Mouse (Mus musculus) NIH3T3 (cell line): ENCODE data around the gene Rab29.
"Not testable (repeated sequence)": the region's sequence is repeated elsewhere in the genome, so short reads cannot be mapped to it uniquely, and the experiment has no call there.

Source experiments
- DNase-seq: peaks from one replicate; pipeline ENCODE4 v3.0.0-alpha.2; 2012; ENCODE audit warnings: low read depth

Rab29 gene

GRCm38 (mm10) chr1:131867093-131867945 is at the start of gene Rab29:
Gene Rab29, plus strand, starts transcription at chr1:131867224.
- DNase-seq: peak; percentile 99

- not testable (repeated sequence) for DNase-seq
Measured at GRCm38 (mm10) chr1:131820353-131820752, 46.7 kb upstream of the Rab29 start.

DNA sequence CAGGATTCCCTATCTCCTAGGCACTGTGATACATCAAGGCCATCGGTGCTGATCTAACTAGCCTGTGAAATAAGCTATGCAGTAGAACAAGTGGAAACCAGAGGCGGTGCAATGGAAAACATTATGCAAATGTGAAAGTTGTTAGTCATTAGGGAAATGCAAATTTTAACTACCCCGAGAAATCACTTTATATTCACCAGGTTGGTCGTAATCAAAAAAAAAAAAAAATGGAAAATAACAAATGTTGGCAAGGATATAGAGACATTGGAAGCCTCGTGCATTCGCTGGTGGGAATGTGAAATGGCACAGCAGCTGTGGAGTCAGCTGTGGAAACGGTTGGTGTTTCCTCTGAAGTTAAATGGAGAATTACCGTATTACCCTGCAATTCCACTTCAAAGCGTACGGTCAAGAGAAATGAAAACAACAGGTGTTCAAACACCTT is 46.1 kb upstream of the Rab29 start:
- DNase-seq: no peak

GRCm38 (mm10) chr1:131822292-131822691 is 44.7 kb upstream of the Rab29 start:
- DNase-seq: no peak

- no peak for DNase-seq
Measured at GRCm38 (mm10) chr1:131822856-131823492, 44.0 kb upstream of the Rab29 start.

GRCm38 (mm10) chr1:131823563-131823962 is 43.5 kb upstream of the Rab29 start:
- DNase-seq: no peak

- DNase-seq: no peak
Measured at GRCm38 (mm10) chr1:131824528-131825181, 42.4 kb upstream of the Rab29 start.

- DNase-seq: no peak
Measured at GRCm38 (mm10) chr1:131827207-131827786, 39.7 kb upstream of the Rab29 start, which contains the start of gene Slc41a1. Gene Slc41a1, plus strand, starts transcription at chr1:131827493.

DNA sequence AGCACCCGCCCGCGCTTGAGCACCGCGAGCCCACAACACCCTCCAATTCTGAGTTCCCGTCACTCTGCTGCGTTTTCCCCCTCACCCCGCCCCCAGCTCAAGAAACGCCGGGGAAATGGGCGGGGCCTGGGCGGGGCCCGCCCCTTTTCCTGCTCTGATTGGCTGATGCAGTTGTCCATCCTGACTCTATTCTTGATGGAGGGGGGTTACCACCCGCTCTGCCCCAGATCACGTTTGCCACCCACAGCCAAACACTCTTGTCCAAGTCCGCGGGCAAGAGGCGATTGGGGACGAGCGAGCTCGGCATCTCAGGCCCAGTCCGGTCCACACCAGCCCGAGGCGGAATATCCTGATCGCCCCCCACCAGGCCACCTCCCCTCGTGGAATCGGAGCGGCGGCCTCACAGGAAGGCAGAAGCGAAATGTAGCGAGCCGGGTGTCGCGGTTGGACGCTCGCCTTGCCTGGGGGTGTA is 39.2 kb upstream of the Rab29 start:
- peak; percentile 97 for DNase-seq

GRCm38 (mm10) chr1:131828297-131829126 is 38.5 kb upstream of the Rab29 start:
- DNase-seq: peak; percentile 70

GRCm38 (mm10) chr1:131829279-131829678 is 37.7 kb upstream of the Rab29 start:
- DNase-seq: peak; percentile 12

GRCm38 (mm10) chr1:131830561-131830960 is 36.5 kb upstream of the Rab29 start:
- no peak for DNase-seq

DNA sequence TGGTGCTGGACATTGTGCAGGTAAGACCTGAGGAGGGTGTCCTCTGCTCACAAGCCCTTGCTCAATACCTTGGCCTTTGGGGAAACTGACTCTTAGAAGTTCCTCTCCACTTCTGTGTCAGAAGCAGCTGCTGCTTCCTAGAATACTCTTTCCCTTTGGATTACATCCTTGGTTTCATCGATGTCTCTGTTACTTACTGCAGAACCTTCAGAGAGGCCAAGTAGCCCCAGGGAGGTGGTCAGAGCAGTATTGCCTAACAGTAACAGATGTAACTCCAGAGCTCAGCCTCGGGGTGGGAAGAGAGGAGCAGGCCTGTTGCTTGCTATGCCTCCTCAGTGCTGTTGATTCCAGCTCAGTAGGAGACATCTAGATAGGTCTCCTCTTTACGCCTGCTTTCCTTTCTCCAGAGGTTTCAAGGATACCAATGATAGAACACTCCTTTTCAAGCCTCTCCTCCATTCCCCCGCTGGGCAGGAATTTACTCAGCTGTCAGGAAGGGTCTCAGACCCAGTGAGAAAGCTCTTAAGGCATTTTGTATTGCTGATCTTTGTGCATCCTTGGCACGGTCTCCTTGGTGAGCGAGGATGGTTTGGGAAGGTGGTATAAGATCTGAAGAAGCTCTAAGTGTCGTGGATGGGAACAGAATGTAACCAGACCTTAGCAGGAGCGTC is 35.9 kb upstream of the Rab29 start:
- DNase-seq: peak; percentile 22

DNA sequence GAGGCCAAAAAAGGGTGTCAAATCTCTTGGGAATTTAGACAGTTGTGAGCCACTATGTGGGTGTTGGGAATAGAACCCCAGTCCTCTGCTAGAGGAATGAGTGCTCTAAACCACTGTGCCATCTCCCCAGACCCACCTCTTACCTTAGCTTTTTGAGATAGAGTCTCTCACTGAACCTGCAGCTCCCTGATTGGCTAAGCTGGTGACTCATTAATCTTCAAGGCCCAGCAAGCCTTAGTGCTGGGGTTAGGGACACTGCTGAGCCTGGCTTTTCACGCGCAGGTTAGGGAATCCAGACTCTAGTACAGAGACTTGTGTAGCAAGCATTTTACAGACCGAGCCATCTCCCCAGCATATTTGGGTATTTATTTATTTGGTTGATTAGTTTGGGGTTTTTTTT is 30.0 kb upstream of the Rab29 start:
- DNase-seq: no peak

- no peak for DNase-seq
Measured at GRCm38 (mm10) chr1:131838542-131838941, 28.5 kb upstream of the Rab29 start.

GRCm38 (mm10) chr1:131839279-131839678 is 27.7 kb upstream of the Rab29 start:
- no peak for DNase-seq

- no peak for DNase-seq
Measured at GRCm38 (mm10) chr1:131842221-131842620, 24.8 kb upstream of the Rab29 start.

- DNase-seq: no peak
Measured at GRCm38 (mm10) chr1:131843758-131844157, 23.3 kb upstream of the Rab29 start.

DNA sequence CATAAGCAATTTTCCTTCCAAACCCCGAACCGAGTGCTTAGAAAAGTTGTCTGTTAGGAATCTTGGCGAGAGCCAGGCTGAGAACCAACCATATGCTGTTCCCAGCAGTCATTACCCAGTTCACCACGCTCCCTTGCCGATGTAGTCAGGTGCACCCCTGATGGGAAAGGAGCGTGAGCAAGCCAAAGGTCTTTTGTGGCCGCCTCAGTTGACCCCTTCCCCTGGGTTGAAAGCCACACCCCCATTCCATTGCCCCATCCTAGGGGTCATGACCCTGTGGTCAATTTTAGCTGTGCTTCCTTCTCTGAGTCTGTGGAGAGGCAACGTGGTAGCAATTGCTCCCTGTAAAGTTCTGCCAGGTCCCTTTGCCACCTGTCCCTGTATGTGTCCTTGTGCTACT is 22.1 kb upstream of the Rab29 start:
- no peak for DNase-seq

DNA sequence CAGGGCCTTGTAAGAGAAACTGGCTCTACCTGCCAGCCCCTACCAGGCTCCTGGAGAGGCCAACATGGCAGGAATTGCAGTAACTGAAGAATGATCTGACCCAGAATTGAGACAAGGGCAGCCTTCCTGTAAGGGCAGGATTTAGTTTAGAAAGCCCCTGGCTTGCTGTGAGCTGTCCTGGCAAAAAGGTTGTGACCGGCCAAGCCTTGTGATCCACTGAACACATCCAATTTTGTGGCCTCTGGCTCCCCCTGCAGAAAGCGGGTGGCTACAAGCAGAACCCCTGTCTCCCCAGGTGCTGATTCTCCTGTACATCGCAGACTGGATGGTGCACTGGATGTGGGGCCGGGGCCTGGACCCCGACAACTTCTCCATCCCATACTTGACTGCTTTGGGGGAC is 20.8 kb upstream of the Rab29 start:
- DNase-seq: peak; percentile 68

- no peak for DNase-seq
Measured at GRCm38 (mm10) chr1:131861811-131862210, 5.2 kb upstream of the Rab29 start.
